Mouse (Mus musculus): ENCODE measurements at regions not wholly inside any gene's neighbourhood (a gene's known extent, or its start where the extent isn't known, plus 50 kb on each side); places are given as distances from the start of the nearest gene placed in this dataset.

DNA sequence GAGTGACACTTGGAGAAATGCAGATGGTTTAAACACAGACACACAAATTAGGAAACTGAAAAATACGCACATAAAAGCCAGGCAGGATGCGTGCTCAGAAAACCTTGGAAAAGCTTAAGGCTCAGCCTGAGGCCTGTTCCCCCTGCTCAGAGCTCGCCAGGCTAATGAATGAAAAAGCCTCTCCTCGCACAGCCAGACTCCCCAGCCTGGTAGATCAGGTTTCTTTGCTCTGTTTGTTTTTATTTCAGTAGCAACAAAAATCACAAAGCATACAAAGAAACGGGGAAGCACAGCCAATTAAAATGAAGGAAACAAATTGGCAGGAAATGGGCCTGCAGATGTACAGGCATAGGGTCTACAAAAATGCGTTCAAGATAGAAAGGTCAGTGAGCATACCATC, 97.0 kb upstream of the AI593442 start:
- TF ChIP-seq EP300 (IDR thresholded peaks at IDR 0.05; ENCODE audit: low read depth) = no peak
- TF ChIP-seq CTCF (IDR thresholded peaks at IDR 0.05; ENCODE audit: low read depth) = no peak
